Mouse (Mus musculus) testis, adult 2 months (tissue): ENCODE data around the gene Ell.

ENCODE experiments used
- CTCF ChIP-seq: fragments of 200-500 bp; IDR thresholded peaks from 2 replicates; pipeline ENCODE4 v1.5.1; 2012; ENCODE audit warnings: low read depth, mild to moderate bottlenecking, inconsistent platforms, low read length, moderate library complexity; ENCODE audit not compliant: control insufficient read depth, insufficient read depth, insufficient replicate concordance
- POLR2A ChIP-seq: fragments of 200-500 bp; IDR thresholded peaks from 2 replicates; pipeline ENCODE4 v1.6.1; 2012; ENCODE audit warnings: low read depth, mild to moderate bottlenecking, inconsistent platforms, low read length, moderate library complexity; ENCODE audit not compliant: control insufficient read depth

DNA sequence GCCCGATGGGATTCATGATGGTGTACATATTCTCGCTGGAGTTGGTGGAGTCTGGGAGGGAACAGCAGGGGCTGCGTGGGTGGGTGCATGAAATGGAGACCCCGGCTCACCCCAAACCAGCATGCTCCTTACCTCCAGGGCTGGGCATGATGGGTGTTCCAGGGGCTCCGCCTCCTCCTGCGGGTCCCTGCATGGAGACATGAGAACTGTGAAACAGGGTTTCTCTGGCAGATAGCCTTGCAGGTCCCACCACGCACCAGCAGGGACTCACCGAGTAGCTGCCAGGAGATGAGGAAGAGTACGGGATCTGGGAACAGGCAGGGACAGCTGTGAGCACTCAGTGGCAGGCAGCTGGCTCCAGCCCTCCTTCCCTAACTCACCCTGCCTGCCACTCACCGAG is 59.5 kb downstream of the Ell start:
- TF ChIP-seq POLR2A = no peak
- no peak for TF ChIP-seq CTCF
